Mouse (Mus musculus) forelimb bud, embryonic 11.5 days (tissue): ENCODE results near the gene Lpin2.

Experiments used
- DNase-seq: peaks from one replicate; pipeline ENCODE4 v3.0.0-alpha.2; 2012; ENCODE audit warnings: low read depth, low spot score

The Lpin2 gene

DNA sequence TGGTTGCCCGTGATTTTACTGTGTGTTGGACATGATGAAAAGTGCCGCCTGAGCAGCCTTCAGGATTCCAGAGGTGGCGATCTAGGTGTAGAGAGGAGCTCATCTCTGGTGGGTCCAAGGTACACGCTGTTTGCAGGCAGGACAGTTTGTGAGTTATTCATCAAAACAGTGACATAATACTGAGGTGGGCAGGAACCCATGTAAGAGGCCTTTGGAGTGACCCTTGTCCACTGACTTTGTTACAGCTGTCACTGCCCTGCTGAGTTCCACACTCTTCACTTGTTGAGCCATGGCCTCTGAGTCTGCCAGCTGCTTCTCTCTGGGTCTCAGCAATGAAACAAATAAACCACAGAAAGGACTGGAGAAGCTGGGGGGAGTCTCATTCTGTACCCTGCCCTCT, 19.8 kb downstream of the Lpin2 start:
- DNase-seq: no peak

DNA sequence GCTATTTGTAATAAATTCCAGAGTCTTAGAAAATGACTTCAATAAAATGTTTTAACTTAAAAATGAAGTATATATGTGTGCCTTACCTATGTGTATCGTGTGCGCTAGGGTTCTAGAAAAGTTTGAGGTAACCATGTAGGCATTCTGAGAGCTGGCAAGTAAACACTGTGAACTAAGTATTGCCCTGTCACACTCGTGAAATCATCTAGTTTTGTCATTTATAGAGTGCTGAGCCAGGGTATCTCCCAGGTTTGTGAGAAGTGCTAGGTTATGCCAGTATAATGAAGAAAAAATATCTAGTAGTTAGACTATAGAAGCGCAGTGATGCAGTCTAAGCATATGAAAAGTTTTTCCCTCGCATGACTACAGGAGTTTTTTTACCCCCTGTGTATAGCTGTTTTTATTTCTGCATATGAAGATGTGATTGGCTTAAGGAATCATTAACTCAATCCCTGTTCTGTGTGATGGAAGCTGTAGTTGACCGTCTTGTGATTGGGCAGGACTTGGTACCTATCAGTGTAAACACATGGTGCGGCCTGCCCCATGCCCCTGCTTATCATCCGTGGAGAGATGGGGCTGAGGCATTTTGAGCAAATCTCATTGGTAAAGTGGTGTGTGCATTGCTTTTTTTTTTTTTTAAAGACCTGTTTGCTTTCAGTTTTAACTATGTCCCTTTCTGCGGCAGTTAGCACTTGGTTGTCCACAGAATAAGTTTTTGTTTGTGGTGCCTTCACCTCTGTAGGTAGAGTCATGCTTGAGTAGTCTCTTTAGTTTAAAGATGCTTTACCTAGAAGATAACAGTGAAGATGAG, 21.8 kb downstream of the Lpin2 start:
- no peak for DNase-seq

DNA sequence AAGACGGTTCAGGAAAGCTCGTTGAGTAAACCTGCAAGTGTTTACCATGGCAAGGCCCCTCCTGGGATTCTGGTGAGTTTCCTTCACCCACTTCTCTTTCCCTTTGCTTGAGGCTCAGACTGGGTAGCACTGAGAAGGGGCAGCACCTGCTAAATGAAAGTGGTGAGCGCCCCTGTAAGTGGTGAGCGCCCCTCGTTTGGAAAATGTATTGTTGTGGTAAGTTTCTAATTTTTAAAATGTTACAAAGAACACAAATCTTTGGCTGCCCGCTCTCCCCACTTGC, 22.4 kb downstream of the Lpin2 start:
- DNase-seq: no peak

DNA sequence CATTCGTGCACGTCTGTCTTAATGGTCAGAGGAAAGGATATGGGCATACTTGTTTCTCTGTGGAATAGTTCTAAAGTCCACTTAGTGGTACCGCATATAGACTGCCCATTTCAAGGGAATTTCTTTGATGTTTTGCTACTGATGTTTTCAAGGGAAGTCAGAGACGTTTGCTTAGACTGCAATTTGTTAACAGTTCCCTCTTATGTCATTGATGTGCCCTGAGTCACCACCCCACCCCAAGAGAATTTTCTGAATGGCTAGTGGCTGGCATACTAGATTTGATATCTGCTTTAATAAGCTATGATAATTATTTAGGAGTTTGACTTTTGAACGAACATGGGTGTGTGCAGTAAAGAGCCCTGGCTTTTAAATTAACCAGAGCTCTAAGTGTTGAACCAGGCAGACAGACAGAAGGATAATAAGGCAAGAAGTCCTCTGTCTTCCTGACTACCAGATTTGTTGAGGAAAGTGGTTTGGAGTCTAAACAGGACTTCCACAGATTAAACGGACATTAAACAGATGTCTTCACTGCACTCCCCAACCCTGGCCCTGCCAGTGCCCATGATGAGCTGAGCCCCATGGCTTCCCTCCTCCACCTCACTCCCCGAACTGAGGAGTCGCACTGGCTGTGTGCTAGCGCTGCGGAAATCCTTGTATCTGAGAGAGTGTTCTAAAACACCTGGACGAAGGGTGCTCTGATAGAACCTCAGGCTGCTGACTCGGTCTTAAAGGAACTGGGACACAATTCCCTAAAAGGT, 24.0 kb downstream of the Lpin2 start:
- no peak for DNase-seq

DNA sequence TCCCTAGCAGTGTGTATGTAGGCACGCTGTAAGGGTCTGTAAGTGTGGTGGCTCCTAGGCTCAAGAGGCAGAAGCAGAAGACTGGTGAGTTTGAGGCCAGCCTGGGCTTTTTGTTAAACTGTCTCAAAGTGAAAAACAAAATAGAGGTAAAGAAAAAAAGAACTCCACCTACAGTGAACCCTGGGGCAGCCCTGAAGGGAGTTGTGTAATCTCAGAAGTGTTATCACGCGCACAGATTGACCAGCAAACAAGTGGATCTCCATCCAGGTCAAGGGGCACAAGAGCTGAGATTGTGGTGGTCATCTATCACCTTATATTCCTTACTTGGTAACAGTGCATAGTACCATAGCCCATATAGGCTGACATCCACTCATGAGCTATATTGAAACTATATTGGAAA, 24.9 kb downstream of the Lpin2 start:
- no peak for DNase-seq

DNA sequence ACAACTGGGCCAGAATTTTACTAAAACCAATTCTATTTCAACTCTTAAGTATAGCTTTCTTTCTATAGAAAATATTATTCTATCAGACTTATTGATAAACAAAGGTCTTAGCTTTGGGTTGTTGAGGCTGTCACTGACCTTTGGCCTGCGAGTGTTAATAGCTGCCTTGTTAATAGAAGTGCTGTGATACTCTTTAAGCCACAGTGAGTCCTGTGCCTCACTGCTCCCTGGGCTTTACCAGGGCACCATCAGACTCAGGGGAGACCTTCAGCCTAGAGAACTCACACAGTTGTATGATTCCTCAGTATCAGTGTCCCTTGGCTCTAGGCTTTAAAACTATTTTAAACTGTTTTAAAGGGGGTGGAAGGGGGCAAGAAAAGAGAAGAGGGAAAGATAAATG, 26.0 kb downstream of the Lpin2 start:
- DNase-seq: no peak

DNA sequence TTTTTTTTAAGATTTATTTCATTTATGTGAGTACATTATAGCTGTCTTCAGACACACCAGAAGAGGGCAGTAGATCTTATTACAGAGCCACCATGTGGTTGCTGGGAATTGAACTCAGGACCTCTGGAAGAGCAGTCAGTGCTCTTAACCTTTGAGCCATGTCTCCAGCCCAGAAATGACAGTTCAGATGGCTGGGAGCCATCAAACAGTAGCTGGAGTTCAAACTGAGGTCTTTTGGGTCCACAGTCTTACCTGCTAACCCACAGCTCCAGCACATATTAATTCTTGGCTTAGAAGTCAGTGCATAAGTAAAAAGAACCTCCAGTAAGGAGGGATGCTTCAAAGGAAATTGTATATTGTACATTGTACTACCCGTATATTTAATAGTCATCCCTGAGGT, 26.6 kb downstream of the Lpin2 start:
- DNase-seq: no peak

DNA sequence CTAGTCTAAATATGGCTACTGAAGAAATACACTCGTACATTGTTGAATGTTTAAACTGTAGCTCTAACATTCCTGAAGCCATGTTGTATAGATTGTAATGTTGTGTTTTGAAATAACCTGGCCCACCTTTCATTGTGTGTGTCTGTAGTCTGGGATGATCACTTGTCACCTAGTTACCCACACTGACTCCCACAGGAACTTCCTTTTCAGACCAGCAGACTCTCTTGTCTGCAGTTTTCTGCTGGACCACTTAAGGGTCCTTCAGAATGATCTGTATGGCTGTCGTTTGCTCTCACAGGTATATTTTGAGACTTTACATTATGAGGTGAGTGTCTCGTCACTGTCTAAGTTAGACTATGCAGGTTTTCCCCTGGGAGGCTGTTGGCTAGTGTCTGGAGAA, 27.6 kb downstream of the Lpin2 start:
- DNase-seq: no peak

DNA sequence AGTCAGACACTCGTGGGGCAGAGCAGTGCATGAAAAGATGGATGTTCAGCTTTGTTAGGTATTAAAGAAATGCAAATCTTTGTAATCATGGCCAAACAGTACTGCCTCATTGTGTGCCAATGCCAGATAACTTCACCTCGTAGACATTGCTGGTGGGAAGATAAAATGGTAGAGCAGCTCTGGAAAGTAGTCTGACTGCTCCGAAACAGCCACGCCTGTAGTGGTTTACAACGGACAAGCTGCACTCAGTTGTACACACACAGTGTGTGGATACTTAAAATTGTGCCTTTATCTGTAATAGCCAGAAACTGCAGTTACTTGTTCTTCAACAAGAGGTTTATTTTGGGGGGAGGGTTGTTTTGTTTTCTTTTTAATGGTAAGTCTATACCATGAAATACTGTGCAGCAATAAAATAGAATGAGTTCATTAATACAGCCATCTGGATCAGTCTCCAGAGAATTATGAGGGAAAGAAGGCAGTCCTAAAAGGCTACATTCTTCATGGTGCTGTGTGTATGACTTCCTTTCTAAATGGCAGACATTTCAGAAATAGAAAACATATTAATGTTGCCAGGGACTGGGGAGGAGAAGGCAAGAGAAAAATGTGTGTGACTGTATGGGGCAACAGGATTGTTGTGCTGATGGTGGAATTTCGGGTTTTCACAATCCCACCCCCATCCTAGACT, 29.7 kb downstream of the Lpin2 start:
- no peak for DNase-seq

DNA sequence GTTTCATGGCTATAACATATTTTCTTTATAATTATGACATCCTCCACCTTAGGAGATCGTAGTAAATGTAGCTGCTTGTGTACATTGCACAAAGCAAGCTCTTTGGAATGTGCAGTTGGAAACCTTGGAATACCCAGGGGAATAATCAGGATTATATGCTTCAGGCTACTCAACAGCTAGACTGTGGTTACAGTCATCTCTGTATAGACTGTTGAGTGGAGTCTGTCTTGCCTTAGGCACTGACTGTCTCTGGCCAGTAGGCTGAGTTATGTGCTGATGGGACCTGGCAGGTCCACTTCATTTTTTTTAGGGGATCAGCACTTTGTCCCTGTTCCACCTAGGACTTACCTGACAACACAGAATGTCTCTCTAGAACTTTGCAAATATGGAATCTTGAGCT, 31.3 kb downstream of the Lpin2 start:
- no peak for DNase-seq

DNA sequence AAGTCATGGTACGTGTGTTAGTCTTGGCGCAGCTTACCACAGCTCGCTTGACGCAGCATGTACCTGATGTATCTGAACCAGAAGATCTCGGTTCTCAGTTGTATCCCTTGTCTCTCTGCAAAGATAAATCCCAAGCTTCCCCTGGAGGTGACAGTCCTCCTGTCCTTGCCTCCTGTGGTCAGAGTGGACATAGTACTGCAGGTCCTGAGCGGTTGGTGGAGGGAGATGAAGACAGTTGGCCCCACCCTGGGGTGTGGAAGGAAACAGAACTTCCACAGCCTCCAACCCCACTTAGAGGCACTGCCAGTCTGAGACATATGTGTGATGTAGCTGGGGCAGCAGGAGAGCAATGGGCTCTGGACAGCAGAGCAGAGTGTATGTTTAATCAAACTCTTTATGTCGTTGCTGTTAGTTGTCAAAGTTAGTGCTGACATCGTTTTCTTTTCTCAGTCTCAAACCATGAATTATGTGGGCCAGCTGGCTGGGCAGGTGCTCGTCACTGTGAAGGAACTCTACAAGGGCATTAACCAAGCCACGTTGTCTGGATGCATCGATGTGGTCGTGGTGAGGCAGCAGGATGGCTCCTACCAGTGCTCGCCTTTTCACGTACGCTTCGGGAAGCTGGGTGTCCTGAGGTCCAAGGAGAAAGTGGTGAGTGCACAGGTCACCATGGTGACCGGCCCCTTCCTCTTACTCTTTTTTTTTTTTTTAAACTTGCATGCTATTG, 32.3 kb downstream of the Lpin2 start:
- DNase-seq: no peak

DNA sequence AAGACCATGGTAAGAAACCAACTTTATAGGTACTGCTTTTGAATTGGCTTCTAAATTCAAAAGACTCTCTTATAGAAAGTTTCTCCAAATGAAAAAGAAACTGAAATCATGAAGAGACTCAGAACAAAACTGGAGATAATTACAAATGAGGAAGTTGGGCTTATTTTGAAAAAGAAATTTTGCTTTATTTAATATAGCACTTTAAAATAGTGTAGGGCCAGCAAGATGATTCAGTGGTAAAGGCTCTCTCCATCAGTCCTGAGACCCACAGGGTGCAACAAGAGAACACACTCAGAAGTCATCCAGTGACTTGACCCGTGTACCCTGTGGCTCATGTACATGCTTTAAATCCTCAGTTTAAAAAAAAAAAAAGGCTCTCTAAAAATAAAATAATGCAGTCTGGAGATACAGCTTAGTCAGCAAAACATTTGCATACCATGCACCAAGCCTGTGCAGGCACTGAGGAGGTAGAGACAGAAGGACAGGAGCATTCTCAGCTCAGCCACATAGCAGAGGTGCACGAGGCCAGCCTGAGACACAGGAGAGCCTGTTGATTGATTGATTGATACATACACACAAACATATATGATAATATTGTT, 33.0 kb downstream of the Lpin2 start:
- no peak for DNase-seq

DNA sequence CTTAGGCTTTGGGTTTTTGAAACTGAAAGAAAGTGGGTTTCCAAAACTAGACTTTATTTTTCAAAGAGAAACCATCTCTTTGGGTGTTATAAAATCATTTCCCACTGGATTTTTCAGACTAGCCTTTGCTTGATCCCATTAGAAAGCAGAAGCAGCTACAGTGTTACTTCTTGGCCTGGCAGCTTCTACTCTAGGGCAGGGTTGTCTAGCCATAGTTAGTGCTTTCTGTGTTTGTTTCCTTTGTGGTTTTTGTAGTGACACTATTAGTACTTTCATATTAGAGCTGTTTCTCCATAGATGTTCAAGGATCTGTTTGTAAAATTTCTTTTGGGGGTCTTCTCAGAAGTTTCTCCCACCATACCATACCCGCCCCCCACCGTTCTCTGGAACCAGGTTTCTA, 33.9 kb downstream of the Lpin2 start:
- no peak for DNase-seq

DNA sequence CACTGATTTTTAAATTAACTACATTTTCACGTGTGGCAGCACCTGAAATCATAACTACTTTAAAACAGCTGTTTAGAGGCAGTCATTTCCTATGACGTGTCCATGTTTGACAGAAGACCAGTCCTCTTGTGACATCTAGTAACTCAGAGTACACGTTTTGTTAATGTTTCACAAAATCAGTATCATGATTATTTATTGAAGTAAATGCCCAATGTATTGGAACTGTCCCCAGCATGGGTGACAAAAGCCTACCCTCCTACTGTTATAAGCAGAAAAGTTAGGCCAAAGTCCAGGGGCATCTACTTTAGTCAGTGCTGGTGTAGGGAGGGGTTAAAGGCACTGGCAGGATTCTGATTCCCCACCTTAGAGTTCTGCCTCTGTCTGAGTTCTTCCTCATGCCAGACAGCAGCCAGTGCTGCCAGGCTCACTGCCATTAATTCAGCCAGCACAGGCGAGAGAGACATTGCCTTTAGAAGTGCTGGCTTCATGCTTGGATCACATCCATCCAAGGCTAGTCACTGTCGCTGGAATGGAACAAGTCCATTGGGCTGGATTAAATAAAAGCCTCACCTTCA, 34.8 kb downstream of the Lpin2 start:
- no peak for DNase-seq

DNA sequence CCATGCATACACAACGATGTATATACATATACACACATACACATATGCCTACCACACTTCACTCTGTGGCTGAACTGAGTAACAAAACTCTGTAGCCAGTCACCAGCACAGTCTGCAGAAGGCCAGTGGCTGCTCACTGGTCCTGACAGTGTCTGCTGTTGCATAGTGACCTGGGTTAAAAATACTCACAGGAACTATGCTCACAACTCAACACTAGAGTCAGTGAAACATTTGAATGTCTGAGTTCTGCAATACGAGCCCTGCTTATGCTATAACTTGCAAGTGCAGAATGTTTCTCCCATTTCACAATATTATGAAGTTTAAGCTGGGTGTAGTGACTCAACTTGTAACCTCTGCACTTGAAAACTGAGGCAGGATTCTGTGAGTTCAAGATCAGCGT, 39.0 kb downstream of the Lpin2 start:
- no peak for DNase-seq

DNA sequence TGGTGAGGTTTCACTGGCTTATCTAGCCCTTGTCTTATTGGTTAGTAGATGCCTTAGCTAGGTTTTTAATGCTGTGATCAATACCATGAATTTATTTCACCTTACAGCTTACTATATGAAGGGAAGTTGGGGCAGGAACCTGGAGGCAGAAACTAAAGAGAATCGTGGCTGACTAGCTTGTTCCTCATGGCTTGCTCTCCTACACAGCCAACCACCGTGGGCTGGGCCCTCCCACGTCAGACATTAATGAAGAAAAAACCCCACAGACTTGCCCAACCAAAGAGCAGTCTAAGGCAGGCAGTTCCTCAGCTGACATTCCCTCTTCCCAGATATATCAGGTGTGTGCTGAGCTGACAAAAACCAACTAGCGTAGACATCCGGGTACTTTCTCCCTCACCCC, 41.3 kb downstream of the Lpin2 start:
- DNase-seq: no peak

DNA sequence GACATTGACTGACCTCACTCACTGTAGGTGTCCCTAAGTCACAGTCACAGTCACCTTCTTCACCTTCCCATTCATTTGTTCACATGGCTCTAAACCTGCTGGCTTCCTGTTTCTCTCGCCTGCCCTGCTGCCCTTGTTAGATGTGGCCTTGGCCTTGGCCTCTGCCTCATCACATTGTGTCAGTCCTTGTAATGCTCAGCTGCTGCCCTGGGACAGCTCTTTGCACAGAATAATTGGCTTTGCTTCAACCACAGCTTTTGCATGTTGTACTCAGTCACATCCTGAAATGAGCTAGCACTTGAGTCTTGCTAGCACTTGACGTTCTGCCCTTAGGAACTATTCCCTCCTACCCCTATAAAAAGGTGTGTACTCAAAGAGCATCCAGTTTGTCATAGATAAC, 42.2 kb downstream of the Lpin2 start:
- no peak for DNase-seq

DNA sequence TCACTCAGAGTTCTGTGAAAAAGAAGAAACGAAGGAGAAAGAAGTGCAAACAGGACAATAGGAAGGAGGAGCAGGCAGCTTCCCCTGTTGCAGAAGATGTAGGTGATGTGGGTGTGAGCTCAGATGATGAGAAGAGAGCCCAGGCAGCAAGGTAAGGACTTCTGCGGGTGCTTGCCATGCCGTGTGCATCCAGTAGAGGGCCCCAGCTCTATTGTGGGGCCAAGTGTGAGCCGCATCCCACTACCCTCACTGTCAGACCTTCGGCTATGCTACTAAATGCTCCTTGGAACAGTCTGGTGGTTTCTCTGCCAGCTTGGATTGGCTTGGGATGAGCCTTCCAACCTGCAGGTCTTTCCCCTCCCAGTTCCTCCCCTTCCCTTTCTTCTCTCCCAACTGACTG, 42.7 kb downstream of the Lpin2 start:
- no peak for DNase-seq

DNA sequence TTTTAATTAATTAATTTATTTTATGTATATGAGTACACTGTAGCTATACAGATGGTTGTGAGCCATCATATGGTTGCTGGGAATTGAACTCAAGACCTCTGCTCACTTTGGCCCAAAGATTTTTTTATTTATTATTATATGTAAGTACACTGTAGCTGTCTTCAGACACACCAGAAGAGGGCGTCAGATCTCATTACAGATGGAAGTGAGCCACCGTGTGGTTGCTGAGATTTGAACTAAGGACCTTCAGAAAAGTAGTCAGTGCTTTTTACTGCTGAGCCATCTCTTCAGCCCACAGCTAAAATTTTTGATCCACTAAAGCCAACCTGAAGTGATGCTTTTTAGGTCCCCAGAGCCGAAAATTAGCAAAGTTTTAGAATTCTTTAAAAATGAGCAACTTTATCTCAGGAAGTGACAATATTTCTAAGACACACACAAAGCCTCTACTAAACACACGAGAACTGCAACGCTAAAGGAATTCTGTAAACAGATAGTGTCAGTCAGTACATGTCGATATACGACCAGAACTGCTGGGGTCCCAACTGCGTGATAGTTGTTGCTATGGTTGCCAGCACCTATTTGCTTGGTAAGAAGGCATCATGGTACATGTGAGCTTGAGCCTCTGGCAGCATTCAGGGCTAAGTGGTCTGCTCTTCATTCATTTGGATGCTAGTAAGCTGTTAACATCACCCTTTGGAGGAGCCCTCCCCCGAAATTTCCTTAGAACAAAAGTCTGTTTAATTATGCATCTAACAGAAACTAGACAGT, 45.0 kb downstream of the Lpin2 start:
- DNase-seq: no peak

DNA sequence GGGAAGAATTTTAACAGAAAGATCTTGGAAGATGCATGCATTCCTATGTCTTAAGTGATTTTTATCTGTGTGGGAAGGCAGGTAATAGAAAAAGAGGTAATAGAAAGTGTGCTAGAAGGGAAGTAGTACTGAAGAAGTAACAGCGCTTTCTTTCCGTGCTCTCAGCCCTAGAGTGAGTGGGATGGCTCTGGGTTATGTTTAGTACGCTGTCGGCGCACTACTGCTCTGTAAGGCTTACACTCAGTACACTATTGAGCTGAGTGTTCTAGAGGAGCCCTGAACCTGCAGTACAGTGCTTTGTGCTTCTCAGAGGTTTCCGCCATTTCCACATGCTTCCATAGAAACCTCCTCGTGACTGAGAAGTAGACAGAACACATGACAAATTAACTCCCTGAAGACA, 46.3 kb downstream of the Lpin2 start:
- no peak for DNase-seq
